Mouse (Mus musculus) intestine, embryonic 15.5 days (tissue): Measurements from ENCODE around the gene Pld5. TPM values are rescaled to one million over a fixed set of nuclear protein-coding genes. Genes with fewer than 3 reads are reported as not detected.
"Not testable (repeated sequence)": the region's sequence is repeated elsewhere in the genome, so short reads cannot be mapped to it uniquely, and the experiment has no call there.

ENCODE experiments used
- ATAC-seq: fragments of 200-750 bp; cut with Nextera tagmentation; 2 replicates; pipeline ENCODE4 v1.8.0; 2017; ENCODE audit warnings: moderate TSS enrichment, moderate library complexity
- H3K27ac ChIP-seq: fragments of 300-500 bp; sonication (generic); 2 replicates; pipeline ENCODE4 v1.5.1; 2015; ENCODE audit warnings: mild to moderate bottlenecking, inconsistent platforms
- H3K27me3 ChIP-seq: fragments of 300-500 bp; sonication (generic); replicated peaks from 2 replicates; pipeline ENCODE4 v1.6.1; 2015; ENCODE audit warnings: inconsistent platforms
- H3K36me3 ChIP-seq: fragments of 300-500 bp; sonication (generic); 2 replicates; pipeline ENCODE4 v1.6.1; 2015; ENCODE audit warnings: inconsistent platforms
- H3K4me1 ChIP-seq: fragments of 300-500 bp; sonication (generic); replicated peaks from 2 replicates; pipeline ENCODE4 v1.6.1; 2015; ENCODE audit warnings: inconsistent platforms
- H3K4me2 ChIP-seq: fragments of 300-500 bp; sonication (generic); replicated peaks from 2 replicates; pipeline ENCODE4 v1.6.1; 2015; ENCODE audit warnings: mild to moderate bottlenecking, inconsistent platforms
- H3K4me3 ChIP-seq: fragments of 300-500 bp; sonication (generic); replicated peaks from 2 replicates; pipeline ENCODE4 v1.5.1; 2015; ENCODE audit warnings: inconsistent platforms
- H3K9ac ChIP-seq: fragments of 300-500 bp; sonication (generic); 2 replicates; pipeline ENCODE4 v1.6.1; 2015; ENCODE audit warnings: inconsistent platforms
- H3K9me3 ChIP-seq: fragments of 300-500 bp; sonication (generic); 2 replicates; pipeline ENCODE4 v1.6.1; 2016; ENCODE audit warnings: inconsistent platforms
- WGBS: fragments of 180-500 bp; shearing (Covaris S2); methylation state at CpG from one replicate; pipeline ENCODE4 v1.1.7; 2015; 5-methylcytosine and 5-hydroxymethylcytosine counted together
- polyA plus RNA-seq: library from polyadenylated mRNA; unstranded; fragments of >200 nt; fragmentation: Nextera tagmentation; extraction: Ambion mirVana; gene quantifications from 2 replicates; pipeline ENCODE4 v1.2.1, GENCODE M21; 2015

Pld5 gene
- polyA plus RNA-seq, 1 experiment from 2014 or later: 0.77 TPM

- 65% methylated on average over 1 of the region's 1 CpGs for WGBS
- Histone ChIP-seq H3K4me3 (no peak overlapping the region), H3K9me3 (no peaks in the 10 kb centered on the region), H3K4me1 (no peaks in the 10 kb centered on the region), H3K27me3 (no peaks in the 10 kb centered on the region), H3K36me3 (no peaks in the 10 kb centered on the region), H3K27ac (no peak overlapping the region), H3K9ac (no peak overlapping the region), H3K4me2 (no peak overlapping the region)
- no peak for ATAC-seq
Observed at GRCm38 (mm10) chr1:176024501-176024900, 250.6 kb downstream of the Pld5 start.

GRCm38 (mm10) chr1:176018523-176018922 is 256.6 kb downstream of the Pld5 start:
- 86% methylated on average over 3 of the region's 3 CpGs for WGBS
- H3K4me2 ChIP-seq: no peak overlapping the region
- no peaks in the 10 kb centered on the region for H3K9me3 ChIP-seq
- no peaks in the 10 kb centered on the region for H3K36me3 ChIP-seq
- H3K4me3 ChIP-seq: no peak overlapping the region
- no peaks in the 10 kb centered on the region for H3K27me3 ChIP-seq
- no peak overlapping the region for H3K27ac ChIP-seq
- H3K4me1 ChIP-seq: no peaks in the 10 kb centered on the region
- ATAC-seq: no peak
- H3K9ac ChIP-seq: no peak overlapping the region

GRCm38 (mm10) chr1:176016076-176016475 is 259.0 kb downstream of the Pld5 start:
- Histone ChIP-seq H3K4me2 (no peak overlapping the region), H3K27me3 (no peaks in the 10 kb centered on the region), H3K36me3 (no peaks in the 10 kb centered on the region), H3K9ac (no peak overlapping the region), H3K9me3 (no peaks in the 10 kb centered on the region), H3K27ac (no peak overlapping the region), H3K4me3 (no peak overlapping the region), H3K4me1 (no peaks in the 10 kb centered on the region)
- WGBS: 56% methylated on average over 3 of the region's 3 CpGs
- no peak for ATAC-seq

- 28% methylated on average over 3 of the region's 3 CpGs for WGBS
Observed at GRCm38 (mm10) chr1:176013497-176014268, 261.4 kb downstream of the Pld5 start.

GRCm38 (mm10) chr1:176011535-176011934 is 263.6 kb downstream of the Pld5 start:
- ATAC-seq: no peak
- H3K9me3 ChIP-seq: no peaks in the 10 kb centered on the region
- no peak overlapping the region for H3K9ac ChIP-seq
- H3K27me3 ChIP-seq: no peaks in the 10 kb centered on the region
- no peaks in the 10 kb centered on the region for H3K4me1 ChIP-seq
- no peaks in the 10 kb centered on the region for H3K36me3 ChIP-seq
- H3K4me2 ChIP-seq: no peak overlapping the region
- no peak overlapping the region for H3K4me3 ChIP-seq
- H3K27ac ChIP-seq: no peak overlapping the region

More at GRCm38 (mm10) chr1:176013497-176014268, 261.4 kb downstream of the Pld5 start:
- H3K4me1 ChIP-seq: no peaks in the 10 kb centered on the region
- no peak overlapping the region for H3K9ac ChIP-seq
- no peak overlapping the region for H3K4me3 ChIP-seq
- H3K9me3 ChIP-seq: no peaks in the 10 kb centered on the region
- H3K36me3 ChIP-seq: no peaks in the 10 kb centered on the region
- no peaks in the 10 kb centered on the region for H3K27me3 ChIP-seq
- no peak overlapping the region for H3K4me2 ChIP-seq
- no peak overlapping the region for H3K27ac ChIP-seq
- ATAC-seq: no peak

- Histone ChIP-seq H3K4me3 (no peak overlapping the region), H3K36me3 (no peaks in the 10 kb centered on the region), H3K27ac (no peak overlapping the region), H3K27me3 (no peaks in the 10 kb centered on the region), H3K9me3 (no peaks in the 10 kb centered on the region), H3K4me2 (no peak overlapping the region), H3K9ac (no peak overlapping the region), H3K4me1 (no peaks in the 10 kb centered on the region)
- no peak for ATAC-seq
Observed at GRCm38 (mm10) chr1:176011072-176011471, 264.0 kb downstream of the Pld5 start.

GRCm38 (mm10) chr1:176008411-176008810 is 266.7 kb downstream of the Pld5 start:
- Histone ChIP-seq H3K27me3 (no peaks in the 10 kb centered on the region), H3K36me3 (no peaks in the 10 kb centered on the region), H3K27ac (no peak overlapping the region), H3K4me2 (no peak overlapping the region), H3K9me3 (no peaks in the 10 kb centered on the region), H3K9ac (no peak overlapping the region), H3K4me1 (no peaks in the 10 kb centered on the region), H3K4me3 (no peak overlapping the region)
- 81% methylated on average over 2 of the region's 2 CpGs for WGBS
- ATAC-seq: no peak

- H3K9ac ChIP-seq: no peak overlapping the region
- H3K9me3 ChIP-seq: no peaks in the 10 kb centered on the region
- no peak overlapping the region for H3K4me3 ChIP-seq
- WGBS: 51% methylated on average over 5 of the region's 5 CpGs
- no peak for ATAC-seq
- H3K36me3 ChIP-seq: no peaks in the 10 kb centered on the region
- H3K27me3 ChIP-seq: no peaks in the 10 kb centered on the region
- H3K4me1 ChIP-seq: no peaks in the 10 kb centered on the region
- H3K4me2 ChIP-seq: no peak overlapping the region
- no peak overlapping the region for H3K27ac ChIP-seq
Observed at GRCm38 (mm10) chr1:176000599-176000998, 274.5 kb downstream of the Pld5 start.

GRCm38 (mm10) chr1:175997076-175997651 is 277.9 kb downstream of the Pld5 start:
- Histone ChIP-seq H3K9me3 (no peaks in the 10 kb centered on the region), H3K4me3 (no peak overlapping the region), H3K27me3 (no peaks in the 10 kb centered on the region), H3K9ac (no peak overlapping the region), H3K4me2 (no peak overlapping the region), H3K27ac (no peak overlapping the region), H3K4me1 (no peaks in the 10 kb centered on the region), H3K36me3 (no peaks in the 10 kb centered on the region)
- 71% methylated on average over 7 of the region's 7 CpGs for WGBS
- no peak for ATAC-seq

- H3K36me3 ChIP-seq: no peaks in the 10 kb centered on the region
- no peak overlapping the region for H3K4me2 ChIP-seq
- H3K4me1 ChIP-seq: no peaks in the 10 kb centered on the region
- H3K27ac ChIP-seq: no peak overlapping the region
- H3K27me3 ChIP-seq: no peaks in the 10 kb centered on the region
- no peak for ATAC-seq
- H3K9ac ChIP-seq: no peak overlapping the region
- no peak overlapping the region for H3K4me3 ChIP-seq
- no peaks in the 10 kb centered on the region for H3K9me3 ChIP-seq
- WGBS: 65% methylated on average over 4 of the region's 4 CpGs
Observed at GRCm38 (mm10) chr1:175988912-175989311, 286.2 kb downstream of the Pld5 start.

- ATAC-seq: no peak
- H3K36me3 ChIP-seq: no peaks in the 10 kb centered on the region
- 92% methylated on average over 5 of the region's 5 CpGs for WGBS
Observed at GRCm38 (mm10) chr1:175988448-175988847, 286.7 kb downstream of the Pld5 start.

GRCm38 (mm10) chr1:175979014-175979413 is 296.1 kb downstream of the Pld5 start, which contains the start of gene Rbm8a2:
Gene Rbm8a2, minus strand, starts transcription at chr1:175979114.
- not testable (repeated sequence) for H3K36me3 ChIP-seq, H3K4me2 ChIP-seq, H3K27ac ChIP-seq, H3K9ac ChIP-seq, ATAC-seq, H3K4me1 ChIP-seq, H3K27me3 ChIP-seq, H3K4me3 ChIP-seq, H3K9me3 ChIP-seq
- 93% methylated on average over 7 of the region's 7 CpGs for WGBS

More at GRCm38 (mm10) chr1:175988448-175988847, 286.7 kb downstream of the Pld5 start:
- Histone ChIP-seq H3K27ac (no peak overlapping the region), H3K4me3 (no peak overlapping the region), H3K9me3 (no peaks in the 10 kb centered on the region), H3K4me1 (no peaks in the 10 kb centered on the region), H3K4me2 (no peak overlapping the region), H3K9ac (no peak overlapping the region), H3K27me3 (no peaks in the 10 kb centered on the region)

GRCm38 (mm10) chr1:175970710-175971109 is 304.4 kb downstream of the Pld5 start:
- no peak overlapping the region for H3K4me3 ChIP-seq
- ATAC-seq: no peak
- no peak overlapping the region for H3K9ac ChIP-seq
- WGBS: 86% methylated on average over 5 of the region's 5 CpGs
- H3K4me2 ChIP-seq: no peak overlapping the region
- H3K9me3 ChIP-seq: no peaks in the 10 kb centered on the region
- H3K27ac ChIP-seq: no peak overlapping the region
- no peaks in the 10 kb centered on the region for H3K27me3 ChIP-seq
- no peaks in the 10 kb centered on the region for H3K4me1 ChIP-seq
- H3K36me3 ChIP-seq: no peaks in the 10 kb centered on the region
